Mouse (Mus musculus) cerebellum, adult 9-11 months (tissue): ENCODE measurements around the gene Maml1.
"Not testable (repeated sequence)": the region's sequence is repeated elsewhere in the genome, so short reads cannot be mapped to it uniquely, and the experiment has no call there.

Experiments used
- DNase-seq: peaks from one replicate; pipeline ENCODE4 v3.0.0; 2022

Gene Maml1

GRCm38 (mm10) chr11:50292190-50292855 lies at the start of gene Maml1:
TSS of gene Maml1 (minus strand) at chr11:50292311.
- DNase-seq, result peak; percentile 98

- no peak for DNase-seq
These were observed 44.8 kb upstream of the Maml1 start for GRCm38 (mm10) chr11:50336891-50337290.

- DNase-seq, result no peak
These were observed 44.0 kb upstream of the Maml1 start for GRCm38 (mm10) chr11:50336126-50336525.

GRCm38 (mm10) chr11:50333181-50333580 lies 41.1 kb upstream of the Maml1 start:
- DNase-seq, result no peak

- no peak for DNase-seq
These were observed 37.3 kb upstream of the Maml1 start for GRCm38 (mm10) chr11:50329378-50329777.

GRCm38 (mm10) chr11:50328075-50328625 lies 36.0 kb upstream of the Maml1 start:
- DNase-seq, result no peak

GRCm38 (mm10) chr11:50326302-50326966 lies 34.3 kb upstream of the Maml1 start:
- no peak for DNase-seq

GRCm38 (mm10) chr11:50325496-50326301 lies 33.6 kb upstream of the Maml1 start, which contains the start of gene Canx:
TSS of gene Canx (minus strand) at chr11:50325673.
- DNase-seq, result peak; percentile 99

GRCm38 (mm10) chr11:50324751-50325471 lies 32.8 kb upstream of the Maml1 start:
- no peak for DNase-seq

GRCm38 (mm10) chr11:50323843-50324242 lies 31.7 kb upstream of the Maml1 start:
- DNase-seq, result no peak

- DNase-seq, result no peak
These were observed 30.2 kb upstream of the Maml1 start for GRCm38 (mm10) chr11:50322345-50322744.

GRCm38 (mm10) chr11:50321239-50321638 lies 29.1 kb upstream of the Maml1 start:
- no peak for DNase-seq

- DNase-seq, result not testable (repeated sequence)
These were observed 27.2 kb upstream of the Maml1 start for GRCm38 (mm10) chr11:50319343-50319742.

GRCm38 (mm10) chr11:50312803-50313202 lies 20.7 kb upstream of the Maml1 start:
- no peak for DNase-seq

GRCm38 (mm10) chr11:50303406-50303805 lies 11.3 kb upstream of the Maml1 start:
- DNase-seq, result no peak

GRCm38 (mm10) chr11:50291321-50292165 lies 568 bp downstream of the Maml1 start:
- DNase-seq, result no peak

- no peak for DNase-seq
These were observed 1.5 kb downstream of the Maml1 start for GRCm38 (mm10) chr11:50290486-50291225.

- DNase-seq, result no peak
These were observed 5.7 kb downstream of the Maml1 start for GRCm38 (mm10) chr11:50286428-50286827.

- DNase-seq, result no peak
These were observed 6.4 kb downstream of the Maml1 start for GRCm38 (mm10) chr11:50285696-50286095.

GRCm38 (mm10) chr11:50285263-50285662 lies 6.8 kb downstream of the Maml1 start:
- no peak for DNase-seq

- DNase-seq, result no peak
These were observed 12.1 kb downstream of the Maml1 start for GRCm38 (mm10) chr11:50280053-50280452.
